Mouse (Mus musculus): Measurements from ENCODE around the gene Espl1. TPM values are rescaled to one million over a fixed set of nuclear protein-coding genes. Genes with fewer than 3 reads are reported as not detected.

The Espl1 gene
- total RNA-seq, 2 experiments from 2014 or later = 4.8 to 37.1 TPM

- no peak for ATAC-seq (replicated peaks; ENCODE audit: low FRiP score, poor library complexity, severe bottlenecking)
Measured at GRCm38 (mm10) chr15:102362648-102363047, 66.6 kb downstream of the Espl1 start.

- no peak for ATAC-seq (replicated peaks; ENCODE audit: low FRiP score, poor library complexity, severe bottlenecking)
Measured at GRCm38 (mm10) chr15:102364678-102365077, 68.6 kb downstream of the Espl1 start.

- no peak for ATAC-seq (replicated peaks; ENCODE audit: low FRiP score, poor library complexity, severe bottlenecking)
Measured at GRCm38 (mm10) chr15:102366238-102366637, 70.2 kb downstream of the Espl1 start.

GRCm38 (mm10) chr15:102366733-102367344 lies 70.8 kb downstream of the Espl1 start, which contains the start of gene Sp7:
TSS of gene Sp7 (minus strand) at chr15:102367182.
- ATAC-seq (replicated peaks; ENCODE audit: low FRiP score, poor library complexity, severe bottlenecking) = no peak

- ATAC-seq (replicated peaks; ENCODE audit: low FRiP score, poor library complexity, severe bottlenecking) = no peak
Measured at GRCm38 (mm10) chr15:102369972-102370371, 73.9 kb downstream of the Espl1 start.

GRCm38 (mm10) chr15:102370727-102371126 lies 74.7 kb downstream of the Espl1 start:
- no peak for ATAC-seq (replicated peaks; ENCODE audit: low FRiP score, poor library complexity, severe bottlenecking)

Other genes with a start within 250 kb of the Espl1 start
- gene Eif4b, start 222.5 kb upstream of the Espl1 start, total RNA-seq (2015; ENCODE audit: low replicate concordance) = 35.4 and 35.9 TPM in 2 replicates
- gene Eif4b, start 222.5 kb upstream of the Espl1 start, total RNA-seq (2017; ENCODE audit: low replicate concordance) = 58.0 and 81.1 TPM in 2 replicates
- not detected in 2 replicates for gene Tns2, start 195.9 kb upstream of the Espl1 start, total RNA-seq (2015; ENCODE audit: low replicate concordance)
- not detected in 2 replicates for gene Tns2, start 195.9 kb upstream of the Espl1 start, total RNA-seq (2017; ENCODE audit: low replicate concordance)
- 3.8 TPM in 1 of 2 replicates, not detected in the other for gene Spryd3, start 160.0 kb upstream of the Espl1 start, total RNA-seq (2015; ENCODE audit: low replicate concordance)
- 2.1 and 4.7 TPM in 2 replicates for gene Spryd3, start 160.0 kb upstream of the Espl1 start, total RNA-seq (2017; ENCODE audit: low replicate concordance)
- gene Igfbp6, start 151.9 kb upstream of the Espl1 start, total RNA-seq (2015; ENCODE audit: low replicate concordance) = 1.5 TPM in 1 of 2 replicates, not detected in the other
- not detected in 2 replicates for gene Igfbp6, start 151.9 kb upstream of the Espl1 start, total RNA-seq (2017; ENCODE audit: low replicate concordance)
- 1.0 TPM in 1 of 2 replicates, not detected in the other for gene Soat2, start 145.7 kb upstream of the Espl1 start, total RNA-seq (2015; ENCODE audit: low replicate concordance)
- gene Soat2, start 145.7 kb upstream of the Espl1 start, total RNA-seq (2017; ENCODE audit: low replicate concordance) = 1.5 and 1.8 TPM in 2 replicates
- 14.2 and 19.0 TPM in 2 replicates for gene Zfp740, start 93.0 kb upstream of the Espl1 start, total RNA-seq (2015; ENCODE audit: low replicate concordance)
- 15.7 and 21.5 TPM in 2 replicates for gene Zfp740, start 93.0 kb upstream of the Espl1 start, total RNA-seq (2017; ENCODE audit: low replicate concordance)
- gene Csad, start 91.5 kb upstream of the Espl1 start, total RNA-seq (2015; ENCODE audit: low replicate concordance) = 2.9 TPM in 1 of 2 replicates, not detected in the other
- 9.3 and 12.5 TPM in 2 replicates for gene Csad, start 91.5 kb upstream of the Espl1 start, total RNA-seq (2017; ENCODE audit: low replicate concordance)
- 36.8 and 55.3 TPM in 2 replicates for gene Itgb7, start 64.3 kb upstream of the Espl1 start, total RNA-seq (2015; ENCODE audit: low replicate concordance)
- gene Itgb7, start 64.3 kb upstream of the Espl1 start, total RNA-seq (2017; ENCODE audit: low replicate concordance) = 31.0 and 35.5 TPM in 2 replicates
- gene Rarg, start 38.7 kb upstream of the Espl1 start, total RNA-seq (2015; ENCODE audit: low replicate concordance) = 0.84 and 1.5 TPM in 2 replicates
- gene Rarg, start 38.7 kb upstream of the Espl1 start, total RNA-seq (2017; ENCODE audit: low replicate concordance) = 0.84 and 5.2 TPM in 2 replicates
- gene Gm9918, start 25.7 kb upstream of the Espl1 start, total RNA-seq (2015; ENCODE audit: low replicate concordance) = not detected in 2 replicates
- not detected in 2 replicates for gene Gm9918, start 25.7 kb upstream of the Espl1 start, total RNA-seq (2017; ENCODE audit: low replicate concordance)
- 5.9 and 15.6 TPM in 2 replicates for gene Mfsd5, start 16.8 kb upstream of the Espl1 start, total RNA-seq (2015; ENCODE audit: low replicate concordance)
- 2.5 and 10.7 TPM in 2 replicates for gene Mfsd5, start 16.8 kb upstream of the Espl1 start, total RNA-seq (2017; ENCODE audit: low replicate concordance)
- gene Pfdn5, start 29.9 kb downstream of the Espl1 start, total RNA-seq (2015; ENCODE audit: low replicate concordance) = 71.1 and 131 TPM in 2 replicates
- 120 and 128 TPM in 2 replicates for gene Pfdn5, start 29.9 kb downstream of the Espl1 start, total RNA-seq (2017; ENCODE audit: low replicate concordance)
- gene Myg1, start 35.4 kb downstream of the Espl1 start, total RNA-seq (2015; ENCODE audit: low replicate concordance) = 9.4 and 10.0 TPM in 2 replicates
- gene Myg1, start 35.4 kb downstream of the Espl1 start, total RNA-seq (2017; ENCODE audit: low replicate concordance) = 14.3 and 14.9 TPM in 2 replicates
- 30.3 and 60.7 TPM in 2 replicates for gene Aaas, start 54.5 kb downstream of the Espl1 start, total RNA-seq (2015; ENCODE audit: low replicate concordance)
- gene Aaas, start 54.5 kb downstream of the Espl1 start, total RNA-seq (2017; ENCODE audit: low replicate concordance) = 11.7 and 49.7 TPM in 2 replicates
- not detected in 2 replicates for gene Sp7, start 70.9 kb downstream of the Espl1 start, total RNA-seq (2015; ENCODE audit: low replicate concordance)
- not detected in 2 replicates for gene Sp7, start 70.9 kb downstream of the Espl1 start, total RNA-seq (2017; ENCODE audit: low replicate concordance)
- gene Sp1, start 109.9 kb downstream of the Espl1 start, total RNA-seq (2015; ENCODE audit: low replicate concordance) = 42.2 and 66.3 TPM in 2 replicates
- gene Sp1, start 109.9 kb downstream of the Espl1 start, total RNA-seq (2017; ENCODE audit: low replicate concordance) = 20.2 and 23.1 TPM in 2 replicates
- not detected in 2 replicates for gene Amhr2, start 149.1 kb downstream of the Espl1 start, total RNA-seq (2015; ENCODE audit: low replicate concordance)
- gene Amhr2, start 149.1 kb downstream of the Espl1 start, total RNA-seq (2017; ENCODE audit: low replicate concordance) = not detected in 2 replicates
- 70.9 and 84.4 TPM in 2 replicates for gene Prr13, start 162.8 kb downstream of the Espl1 start, total RNA-seq (2015; ENCODE audit: low replicate concordance)
- gene Prr13, start 162.8 kb downstream of the Espl1 start, total RNA-seq (2017; ENCODE audit: low replicate concordance) = 37.6 and 64.5 TPM in 2 replicates
- 252 and 321 TPM in 2 replicates for gene Pcbp2, start 174.3 kb downstream of the Espl1 start, total RNA-seq (2015; ENCODE audit: low replicate concordance)
- gene Pcbp2, start 174.3 kb downstream of the Espl1 start, total RNA-seq (2017; ENCODE audit: low replicate concordance) = 85.4 and 91.0 TPM in 2 replicates
- not detected in 2 replicates for gene Gm10337, start 207.5 kb downstream of the Espl1 start, total RNA-seq (2015; ENCODE audit: low replicate concordance)
- not detected in 2 replicates for gene Gm10337, start 207.5 kb downstream of the Espl1 start, total RNA-seq (2017; ENCODE audit: low replicate concordance)
- not detected in 2 replicates for gene Map3k12, start 220.8 kb downstream of the Espl1 start, total RNA-seq (2015; ENCODE audit: low replicate concordance)
- 0.34 and 1.1 TPM in 2 replicates for gene Map3k12, start 220.8 kb downstream of the Espl1 start, total RNA-seq (2017; ENCODE audit: low replicate concordance)
- gene Tarbp2, start 221.9 kb downstream of the Espl1 start, total RNA-seq (2015; ENCODE audit: low replicate concordance) = 3.5 and 7.3 TPM in 2 replicates
- gene Tarbp2, start 221.9 kb downstream of the Espl1 start, total RNA-seq (2017; ENCODE audit: low replicate concordance) = 9.6 and 13.5 TPM in 2 replicates
- 4.6 TPM in 1 of 2 replicates, not detected in the other for gene Npff, start 228.7 kb downstream of the Espl1 start, total RNA-seq (2015; ENCODE audit: low replicate concordance)
- 5.9 TPM in 1 of 2 replicates, not detected in the other for gene Npff, start 228.7 kb downstream of the Espl1 start, total RNA-seq (2017; ENCODE audit: low replicate concordance)